Mouse (Mus musculus): ENCODE measurements around the gene Gm4881. TPM values are rescaled to one million over a fixed set of nuclear protein-coding genes. Genes with fewer than 3 reads are reported as not detected.

Gm4881 gene
- polyA plus RNA-seq, 1 experiment from 2014 or later = 5.9 TPM

- H3K4me3 ChIP-seq (replicated peaks; ENCODE audit: low read length) = peak overlapping the region; percentile 89
- H3K9ac ChIP-seq = peak overlapping the region; percentile 97
- peak; percentile 1; the same call in 1 of the 2 replicates for ATAC-seq (ENCODE audit: low FRiP score)
- no peaks in the 10 kb centered on the region for H3K27me3 ChIP-seq (ENCODE audit: control insufficient read depth, insufficient read depth, low read length)
- H3K36me3 ChIP-seq (replicated peaks; ENCODE audit: control insufficient read depth, insufficient read depth) = peaks cover 45% of the 10 kb centered on the region
- WGBS = 0% methylated on average over 46 of the region's 47 CpGs
- no peaks in the 10 kb centered on the region for H3K9me3 ChIP-seq (ENCODE audit: control insufficient read depth, low read length)
- peak overlapping the region; percentile 87 for H3K27ac ChIP-seq
- peaks cover 17% of the 10 kb centered on the region for H3K4me1 ChIP-seq (replicated peaks; ENCODE audit: control insufficient read depth, insufficient read depth, low read length)
- H3K4me2 ChIP-seq (replicated peaks) = peak overlapping the region; percentile 92
- DNase-seq (ENCODE audit: low spot score) = no peak
Observed at GRCm38 (mm10) chr7:24884693-24885291, 59.5 kb downstream of the Gm4881 start.

DNA sequence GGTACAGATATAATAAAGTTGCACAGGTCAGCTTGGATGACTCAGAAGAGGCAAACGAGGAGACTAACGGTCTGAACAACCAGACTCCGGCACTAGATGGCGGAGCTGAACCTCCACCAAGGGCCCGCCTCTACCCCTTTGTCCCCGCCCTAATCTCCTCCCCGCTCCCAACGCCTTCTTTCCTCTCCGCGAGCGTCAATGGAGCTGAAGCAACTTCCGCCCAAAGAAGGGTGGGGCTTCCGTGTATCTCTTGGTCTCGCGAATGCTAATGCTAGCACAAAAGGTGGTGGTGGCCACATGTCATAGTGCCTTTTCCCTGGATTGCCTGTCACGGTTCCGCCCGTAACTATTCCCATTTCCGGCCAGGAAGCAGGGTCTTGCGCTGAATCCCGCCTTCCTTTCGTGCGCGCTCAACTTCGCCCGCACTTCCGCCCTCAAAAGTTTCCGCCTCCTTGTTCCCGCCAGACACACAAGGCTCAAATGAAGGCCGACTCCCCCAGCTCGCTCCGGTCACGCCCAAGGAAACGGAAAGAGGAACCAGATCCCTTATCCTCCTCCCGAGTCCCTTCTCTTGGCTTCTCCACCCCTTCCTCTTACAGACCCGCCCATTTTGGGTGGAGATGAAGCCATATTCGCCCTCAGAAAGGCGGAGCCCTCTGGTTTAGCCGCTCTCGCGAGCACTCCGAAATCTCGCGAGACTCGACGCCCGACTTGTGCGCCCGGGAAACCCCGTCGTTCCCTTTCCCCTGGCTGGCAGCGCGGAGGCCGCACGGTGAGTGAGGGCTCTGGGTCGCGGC is 60.2 kb downstream of the Gm4881 start, which contains the start of gene Rps19:
Rps19 (plus strand) TSS at position 476 of the 797 bp plus-strand sequence.
- H3K9ac ChIP-seq = peak within 1 kb of the TSS; percentile 97
- peaks cover 38% of the 10 kb centered on the region for H3K36me3 ChIP-seq (replicated peaks; ENCODE audit: control insufficient read depth, insufficient read depth)
- peaks cover 17% of the 10 kb centered on the region for H3K4me1 ChIP-seq (replicated peaks; ENCODE audit: control insufficient read depth, insufficient read depth, low read length)
- under 1% methylated on average over 57 of the region's 57 CpGs for WGBS
- H3K4me2 ChIP-seq (replicated peaks) = peak within 1 kb of the TSS; percentile 92
- ATAC-seq (ENCODE audit: low FRiP score) (peak; percentile 94), DNase-seq (ENCODE audit: low spot score) (peak; percentile 100)
- H3K4me3 ChIP-seq (replicated peaks; ENCODE audit: low read length) = peak within 1 kb of the TSS; percentile 89
- no peaks in the 10 kb centered on the region for H3K27me3 ChIP-seq (ENCODE audit: control insufficient read depth, insufficient read depth, low read length)
- H3K9me3 ChIP-seq (ENCODE audit: control insufficient read depth, low read length) = no peaks in the 10 kb centered on the region
- peak within 1 kb of the TSS; percentile 87 for H3K27ac ChIP-seq

- 94% methylated on average over 9 of the region's 9 CpGs for WGBS
- Histone ChIP-seq H3K4me2 (replicated peaks) (no peak overlapping the region), H3K36me3 (replicated peaks; ENCODE audit: control insufficient read depth, insufficient read depth) (peaks cover 23% of the 10 kb centered on the region), H3K4me1 (replicated peaks; ENCODE audit: control insufficient read depth, insufficient read depth, low read length) (peaks cover 17% of the 10 kb centered on the region), H3K27ac (no peak overlapping the region), H3K27me3 (ENCODE audit: control insufficient read depth, insufficient read depth, low read length) (no peaks in the 10 kb centered on the region), H3K4me3 (replicated peaks; ENCODE audit: low read length) (no peak overlapping the region), H3K9me3 (ENCODE audit: control insufficient read depth, low read length) (no peaks in the 10 kb centered on the region), H3K9ac (no peak overlapping the region)
- DNase-seq (ENCODE audit: low spot score) = no peak
- ATAC-seq (ENCODE audit: low FRiP score) = no peak
Observed at GRCm38 (mm10) chr7:24882416-24883199, 61.7 kb downstream of the Gm4881 start.

DNA sequence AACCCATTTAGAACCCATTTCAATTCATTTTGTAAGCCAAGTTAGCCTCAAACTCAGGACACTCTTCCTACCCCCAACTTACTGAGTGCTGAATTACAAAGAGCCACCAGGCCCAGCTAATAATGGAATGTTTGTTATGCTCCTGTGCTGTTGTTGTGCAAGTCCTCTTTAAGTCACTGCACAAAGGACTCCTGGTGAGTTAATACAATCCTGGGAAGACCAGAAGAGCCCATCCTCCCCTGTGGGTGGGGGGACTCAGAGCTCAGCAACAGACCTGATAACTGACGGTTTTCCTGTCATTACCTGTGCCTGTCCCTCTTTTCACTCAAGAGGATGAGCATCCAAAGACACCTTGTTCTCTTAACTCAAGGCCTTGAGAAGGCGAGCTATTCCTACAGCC is 64.7 kb downstream of the Gm4881 start:
- Histone ChIP-seq H3K27me3 (ENCODE audit: control insufficient read depth, insufficient read depth, low read length) (no peaks in the 10 kb centered on the region), H3K4me2 (replicated peaks) (no peak overlapping the region), H3K9me3 (ENCODE audit: control insufficient read depth, low read length) (no peaks in the 10 kb centered on the region), H3K4me1 (replicated peaks; ENCODE audit: control insufficient read depth, insufficient read depth, low read length) (no peaks in the 10 kb centered on the region), H3K4me3 (replicated peaks; ENCODE audit: low read length) (no peak overlapping the region), H3K36me3 (replicated peaks; ENCODE audit: control insufficient read depth, insufficient read depth) (no peaks in the 10 kb centered on the region), H3K27ac (no peak overlapping the region), H3K9ac (no peak overlapping the region)
- ATAC-seq (ENCODE audit: low FRiP score) = no peak
- no peak for DNase-seq (ENCODE audit: low spot score)
- 19% methylated on average over 2 of the region's 2 CpGs for WGBS

GRCm38 (mm10) chr7:24877588-24877987 is 66.7 kb downstream of the Gm4881 start:
- DNase-seq (ENCODE audit: low spot score) (no peak), ATAC-seq (ENCODE audit: low FRiP score) (no peak)
- Histone ChIP-seq H3K4me2 (replicated peaks) (no peak overlapping the region), H3K27me3 (ENCODE audit: control insufficient read depth, insufficient read depth, low read length) (no peaks in the 10 kb centered on the region), H3K9ac (no peak overlapping the region), H3K36me3 (replicated peaks; ENCODE audit: control insufficient read depth, insufficient read depth) (no peaks in the 10 kb centered on the region), H3K4me3 (replicated peaks; ENCODE audit: low read length) (no peak overlapping the region), H3K27ac (no peak overlapping the region), H3K9me3 (ENCODE audit: control insufficient read depth, low read length) (no peaks in the 10 kb centered on the region), H3K4me1 (replicated peaks; ENCODE audit: control insufficient read depth, insufficient read depth, low read length) (no peaks in the 10 kb centered on the region)
- 86% methylated on average over 3 of the region's 3 CpGs for WGBS

Small RNA genes within 50 kb of the gene (microRNA-seq; reads per million reads assigned to microRNA genes)
- gene Mir7046 (0.48 reads per million), gene Mir7047 (2.9 reads per million, percentile 11 among the genes with 10 or more reads in this experiment)

Other genes starting within 250 kb of the Gm4881 start
- not detected in 2 replicates for gene BC049730, start 235.3 kb downstream of the Gm4881 start, polyA plus RNA-seq (2014; fragmentation: Nextera tagmentation; extraction: Ambion mirVana)
- gene Gm4763, start 217.6 kb downstream of the Gm4881 start, polyA plus RNA-seq (2014; fragmentation: Nextera tagmentation; extraction: Ambion mirVana) = not detected in 2 replicates
- 0.11 and 0.35 TPM in 2 replicates for gene Cd177, start 184.2 kb downstream of the Gm4881 start, polyA plus RNA-seq (2014; fragmentation: Nextera tagmentation; extraction: Ambion mirVana)
- 0.41 TPM in 1 of 2 replicates, not detected in the other for gene Ceacam10, start 167.3 kb downstream of the Gm4881 start, polyA plus RNA-seq (2014; fragmentation: Nextera tagmentation; extraction: Ambion mirVana)
- 36.2 and 37.5 TPM in 2 replicates for gene Gm9844, start 82.3 kb downstream of the Gm4881 start, polyA plus RNA-seq (2014; fragmentation: Nextera tagmentation; extraction: Ambion mirVana)
- gene Lypd4, start 74.6 kb downstream of the Gm4881 start, polyA plus RNA-seq (2014; fragmentation: Nextera tagmentation; extraction: Ambion mirVana) = 0.27 TPM in 1 of 2 replicates, not detected in the other
- 0.16 and 0.17 TPM in 2 replicates for gene Dmrtc2, start 74.4 kb downstream of the Gm4881 start, polyA plus RNA-seq (2014; fragmentation: Nextera tagmentation; extraction: Ambion mirVana)
- gene Rps19, start 60.1 kb downstream of the Gm4881 start, polyA plus RNA-seq (2014; fragmentation: Nextera tagmentation; extraction: Ambion mirVana) = 1,197 and 1,586 TPM in 2 replicates
- gene Cd79a, start 47.1 kb downstream of the Gm4881 start, polyA plus RNA-seq (2014; fragmentation: Nextera tagmentation; extraction: Ambion mirVana) = 0.13 and 0.33 TPM in 2 replicates
- 58.4 and 58.6 TPM in 2 replicates for gene Arhgef1, start 41.6 kb downstream of the Gm4881 start, polyA plus RNA-seq (2014; fragmentation: Nextera tagmentation; extraction: Ambion mirVana)
- gene Rabac1, start 28.3 kb upstream of the Gm4881 start, polyA plus RNA-seq (2014; fragmentation: Nextera tagmentation; extraction: Ambion mirVana) = 331 and 332 TPM in 2 replicates
- 404 and 524 TPM in 2 replicates for gene Atp1a3, start 61.5 kb upstream of the Gm4881 start, polyA plus RNA-seq (2014; fragmentation: Nextera tagmentation; extraction: Ambion mirVana)
- 21.0 and 22.5 TPM in 2 replicates for gene Grik5, start 127.9 kb upstream of the Gm4881 start, polyA plus RNA-seq (2014; fragmentation: Nextera tagmentation; extraction: Ambion mirVana)
- gene Zfp574, start 128.1 kb upstream of the Gm4881 start, polyA plus RNA-seq (2014; fragmentation: Nextera tagmentation; extraction: Ambion mirVana) = 29.3 and 29.4 TPM in 2 replicates
- 31.8 and 32.5 TPM in 2 replicates for gene Pou2f2, start 235.2 kb upstream of the Gm4881 start, polyA plus RNA-seq (2014; fragmentation: Nextera tagmentation; extraction: Ambion mirVana)

All from hindbrain, embryonic 14.5 days (tissue).